Mouse (Mus musculus): ENCODE results near the gene Chrne. TPM values are rescaled to one million over a fixed set of nuclear protein-coding genes. Genes with fewer than 3 reads are reported as not detected.

The Chrne gene
- polyA plus RNA-seq, 1 experiment = 0.10 TPM

DNA sequence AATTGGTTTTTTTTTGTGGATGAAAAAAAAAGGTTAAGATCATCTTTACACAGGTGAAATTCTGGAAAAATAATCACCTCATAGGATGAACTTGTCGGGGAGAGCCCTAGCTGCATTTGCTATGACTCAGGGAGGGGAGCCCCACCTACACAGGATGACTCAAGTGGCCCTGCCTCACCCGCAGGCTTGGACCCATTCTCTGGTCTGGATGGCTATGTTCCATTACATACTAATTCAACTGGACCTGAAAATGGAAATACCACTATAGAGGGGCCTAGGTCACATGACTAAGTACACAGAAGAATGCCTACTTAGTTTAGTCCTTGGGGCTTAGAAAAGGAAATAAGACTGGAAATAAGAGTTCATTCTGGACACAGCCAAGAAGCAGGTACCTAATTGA, 32.4 kb upstream of the Chrne start:
- WGBS = 28% methylated on average over 2 of the region's 2 CpGs
- TF ChIP-seq POLR2A (IDR thresholded peaks at IDR 0.05; ENCODE audit: borderline replicate concordance, insufficient read depth, low read length) (no peak), CTCF (IDR thresholded peaks at IDR 0.05; ENCODE audit: borderline replicate concordance, insufficient read depth, low read depth, low read length) (no peak)
- no peaks in the 10 kb centered on the region for H3K27me3 ChIP-seq (ENCODE audit: control insufficient read depth, insufficient read depth, low read length)
- H3K4me1 ChIP-seq (ENCODE audit: control insufficient read depth, insufficient read depth, low read length) = peaks cover 10% of the 10 kb centered on the region
- H3K27ac ChIP-seq (ENCODE audit: insufficient read depth, low read length) = no peak overlapping the region
- DNase-seq = peak in 1 of 2 experiments; percentile 4
- no peak overlapping the region for H3K4me3 ChIP-seq (replicated peaks; ENCODE audit: insufficient read depth, low read depth, low read length)

DNA sequence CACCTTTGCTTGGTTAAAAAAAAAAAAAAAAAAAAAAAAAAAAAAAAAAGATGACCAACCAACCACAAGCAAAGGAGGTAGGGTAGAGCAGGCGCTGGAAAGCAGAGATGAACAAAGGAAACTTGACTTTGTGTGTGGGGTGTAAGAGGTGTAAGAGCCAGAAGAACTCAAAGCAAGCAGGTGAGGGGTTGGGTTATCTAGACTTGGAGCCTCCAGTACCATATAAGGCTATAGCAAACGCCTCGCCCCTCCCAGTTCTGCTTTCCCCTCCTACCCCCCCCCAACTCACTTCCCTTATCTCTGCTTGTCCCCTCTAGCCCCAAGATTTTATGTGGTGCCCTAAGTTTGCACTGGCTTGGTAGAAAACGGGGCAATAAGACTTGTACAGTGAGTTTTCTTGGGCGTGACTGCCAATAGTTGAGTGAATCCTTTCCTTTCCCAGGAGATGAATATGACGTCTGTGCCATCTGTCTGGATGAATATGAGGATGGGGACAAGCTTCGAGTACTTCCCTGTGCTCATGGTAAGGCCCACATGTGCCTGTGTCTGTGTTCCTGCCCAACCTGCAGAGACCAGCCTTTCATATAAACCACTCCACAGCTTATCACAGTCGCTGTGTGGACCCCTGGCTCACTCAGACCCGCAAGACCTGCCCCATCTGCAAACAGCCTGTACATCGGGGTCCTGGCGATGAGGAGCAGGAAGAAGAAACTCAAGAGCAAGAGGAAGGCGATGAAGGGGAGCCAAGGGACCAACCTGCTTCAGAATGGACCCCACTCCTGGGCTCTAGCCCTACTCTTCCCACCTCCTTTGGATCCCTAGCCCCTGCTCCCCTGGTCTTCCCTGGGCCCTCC, 31.5 kb upstream of the Chrne start:
- peak in 1 of 2 experiments; percentile 15 for DNase-seq
- 61% methylated on average over 12 of the region's 12 CpGs for WGBS
- TF ChIP-seq CTCF (IDR thresholded peaks at IDR 0.05; ENCODE audit: borderline replicate concordance, insufficient read depth, low read depth, low read length) (no peak), POLR2A (IDR thresholded peaks at IDR 0.05; ENCODE audit: borderline replicate concordance, insufficient read depth, low read length) (no peak)
- peaks cover 13% of the 10 kb centered on the region for H3K4me1 ChIP-seq (ENCODE audit: control insufficient read depth, insufficient read depth, low read length)
- H3K4me3 ChIP-seq (replicated peaks; ENCODE audit: insufficient read depth, low read depth, low read length) = no peak overlapping the region
- no peaks in the 10 kb centered on the region for H3K27me3 ChIP-seq (ENCODE audit: control insufficient read depth, insufficient read depth, low read length)
- H3K27ac ChIP-seq (ENCODE audit: insufficient read depth, low read length) = no peak overlapping the region

DNA sequence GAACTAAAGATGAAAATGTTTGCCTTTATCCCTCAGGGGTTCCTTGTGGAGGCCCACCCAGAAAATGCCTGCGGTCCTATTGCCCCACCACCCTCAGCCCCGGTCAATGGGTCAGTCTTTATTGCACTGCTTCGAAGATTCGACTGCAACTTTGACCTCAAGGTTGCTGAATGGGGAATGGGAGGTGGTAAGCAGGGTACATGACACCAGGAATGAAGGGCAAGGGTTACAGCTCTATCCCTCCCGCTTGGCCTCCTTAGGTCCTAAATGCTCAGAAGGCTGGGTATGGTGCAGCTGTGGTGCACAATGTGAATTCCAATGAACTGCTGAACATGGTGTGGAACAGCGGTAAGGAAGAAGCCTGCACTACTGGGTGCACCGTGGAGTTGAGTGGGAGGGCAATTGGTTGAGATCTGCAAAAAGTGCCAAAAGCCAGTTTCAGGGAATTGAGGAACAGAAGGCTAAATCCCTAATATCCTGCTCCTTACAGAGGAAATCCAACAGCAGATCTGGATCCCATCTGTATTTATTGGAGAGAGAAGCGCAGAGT, 30.2 kb upstream of the Chrne start:
- H3K4me3 ChIP-seq (replicated peaks; ENCODE audit: insufficient read depth, low read depth, low read length) = no peak overlapping the region
- peak in 1 of 2 experiments; percentile 10 for DNase-seq
- H3K4me1 ChIP-seq (ENCODE audit: control insufficient read depth, insufficient read depth, low read length) = peaks cover 18% of the 10 kb centered on the region

DNA sequence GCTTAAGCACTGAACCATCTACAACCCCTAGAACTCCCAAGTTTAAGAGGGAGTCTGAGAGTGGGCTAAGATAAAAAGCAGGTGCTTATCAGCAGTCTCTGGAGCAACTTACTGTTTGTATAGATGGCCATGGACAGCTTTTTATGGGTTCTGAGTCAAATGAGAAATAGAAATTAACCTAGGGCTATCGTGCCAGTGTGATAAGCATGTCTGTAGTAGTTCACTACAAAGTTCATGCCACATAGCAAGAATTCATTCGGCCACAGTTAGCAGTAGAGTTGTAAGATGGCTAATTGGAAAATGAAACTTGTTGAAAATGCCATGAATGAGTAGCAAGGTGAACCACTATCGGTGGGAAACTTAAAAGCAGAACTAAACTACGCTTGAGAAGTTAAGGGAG, 29.5 kb upstream of the Chrne start:
- DNase-seq = no peak
- Histone ChIP-seq H3K27ac (ENCODE audit: insufficient read depth, low read length) (no peak overlapping the region), H3K4me3 (replicated peaks; ENCODE audit: insufficient read depth, low read depth, low read length) (no peak overlapping the region), H3K4me1 (ENCODE audit: control insufficient read depth, insufficient read depth, low read length) (peaks cover 18% of the 10 kb centered on the region), H3K27me3 (ENCODE audit: control insufficient read depth, insufficient read depth, low read length) (no peaks in the 10 kb centered on the region)
- 78% methylated on average over 4 of the region's 4 CpGs for WGBS
- TF ChIP-seq POLR2A (IDR thresholded peaks at IDR 0.05; ENCODE audit: borderline replicate concordance, insufficient read depth, low read length) (no peak), CTCF (IDR thresholded peaks at IDR 0.05; ENCODE audit: borderline replicate concordance, insufficient read depth, low read depth, low read length) (no peak)

More for the DNA sequence above, 30.2 kb upstream of the Chrne start:
- Histone ChIP-seq H3K27me3 (ENCODE audit: control insufficient read depth, insufficient read depth, low read length) (no peaks in the 10 kb centered on the region), H3K27ac (ENCODE audit: insufficient read depth, low read length) (no peak overlapping the region)
- no peak for TF ChIP-seq POLR2A (IDR thresholded peaks at IDR 0.05; ENCODE audit: borderline replicate concordance, insufficient read depth, low read length)
- TF ChIP-seq CTCF (IDR thresholded peaks at IDR 0.05; ENCODE audit: borderline replicate concordance, insufficient read depth, low read depth, low read length) = no peak
- 85% methylated on average over 8 of the region's 8 CpGs for WGBS

DNA sequence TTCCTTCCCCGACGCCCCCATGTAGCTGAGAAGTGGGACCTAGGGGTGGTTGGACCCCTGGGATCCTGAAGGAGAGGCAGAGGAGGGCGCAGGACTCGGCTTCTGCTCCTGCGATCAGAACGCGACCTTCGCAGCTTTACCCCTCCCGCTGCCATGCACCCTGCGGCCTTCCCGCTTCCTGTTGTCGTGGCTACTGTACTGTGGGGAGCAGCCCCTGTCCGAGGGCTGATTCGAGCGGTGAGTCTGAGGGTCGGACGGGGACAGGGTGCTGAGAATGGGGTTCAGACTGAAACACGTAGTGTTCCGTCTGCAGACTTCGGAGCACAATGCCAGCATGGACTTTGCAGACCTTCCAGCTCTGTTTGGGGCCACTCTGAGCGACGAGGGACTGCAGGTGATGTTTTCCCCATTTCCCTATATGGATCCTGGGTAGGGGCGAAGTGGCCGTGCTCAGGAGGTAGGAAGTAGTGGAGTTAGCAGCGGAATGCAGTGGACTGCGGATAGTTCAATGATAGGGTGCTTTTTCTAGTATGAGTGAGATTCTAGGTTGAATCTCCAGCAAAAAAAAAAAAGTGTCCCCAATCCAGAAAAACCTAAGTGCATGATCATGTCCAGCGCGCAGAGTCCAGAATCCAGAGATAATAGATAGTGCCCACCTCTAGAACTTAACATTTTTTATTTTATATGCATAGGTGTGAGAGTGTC, 28.9 kb upstream of the Chrne start:
- DNase-seq = peak; percentile 42 to 53
- Histone ChIP-seq H3K27ac (ENCODE audit: insufficient read depth, low read length) (peak overlapping the region; percentile 96), H3K4me1 (ENCODE audit: control insufficient read depth, insufficient read depth, low read length) (peaks cover 18% of the 10 kb centered on the region), H3K4me3 (replicated peaks; ENCODE audit: insufficient read depth, low read depth, low read length) (peak overlapping the region; percentile 97), H3K27me3 (ENCODE audit: control insufficient read depth, insufficient read depth, low read length) (no peaks in the 10 kb centered on the region)
- 4% methylated on average over 28 of the region's 28 CpGs for WGBS
- TF ChIP-seq POLR2A (IDR thresholded peaks at IDR 0.05; ENCODE audit: borderline replicate concordance, insufficient read depth, low read length) (no peak), CTCF (IDR thresholded peaks at IDR 0.05; ENCODE audit: borderline replicate concordance, insufficient read depth, low read depth, low read length) (no peak)

DNA sequence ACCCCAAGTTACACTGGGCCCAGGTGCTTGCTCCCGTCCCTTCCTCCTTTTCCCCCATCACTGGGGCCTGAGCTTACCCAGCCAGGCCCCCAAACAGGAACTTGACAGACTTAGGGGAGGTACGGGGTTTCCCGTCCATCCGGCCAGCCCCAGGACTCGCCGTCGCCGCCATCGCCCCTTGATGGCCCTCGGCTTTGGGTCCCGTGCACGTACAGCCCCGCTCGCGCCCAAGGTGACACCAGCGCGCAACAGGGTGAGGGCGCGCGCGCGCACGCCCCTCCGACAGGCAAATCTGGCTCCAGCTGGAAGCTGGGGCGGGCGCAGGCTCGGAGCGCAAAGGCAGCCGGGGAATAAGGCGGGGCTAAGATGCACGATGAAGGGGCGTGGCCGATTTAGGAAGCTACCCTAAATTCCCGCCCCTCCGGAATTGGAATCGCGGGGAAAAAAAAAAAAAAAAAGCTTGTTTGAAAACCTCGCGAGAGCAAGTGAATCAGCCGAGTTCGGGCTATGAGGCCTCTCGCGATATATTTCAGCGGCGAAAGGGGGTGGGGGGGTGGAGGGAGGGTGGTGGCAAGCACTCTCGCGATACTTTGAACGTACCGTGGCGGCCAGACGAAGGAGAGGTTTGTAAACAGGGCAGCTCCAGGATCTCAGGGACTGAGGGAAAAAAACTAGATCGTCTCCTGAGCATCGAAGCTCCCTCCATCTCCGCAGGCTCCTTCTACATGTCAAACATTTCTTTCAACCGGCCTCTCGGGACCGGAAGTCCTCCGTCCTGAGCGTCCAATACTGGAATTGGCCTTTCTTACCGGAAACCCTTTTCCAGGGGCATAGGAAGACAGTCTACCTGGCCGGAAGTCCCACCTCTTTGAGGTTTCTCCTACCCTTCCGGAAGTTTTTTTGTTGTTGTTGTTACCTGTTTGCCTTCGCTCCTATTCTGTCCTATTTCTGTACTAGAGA, 28.0 kb upstream of the Chrne start, which contains the start of the genes Rnf167 and Slc25a11:
Gene Rnf167 (plus strand): TSS at position 545 of the 960 bp plus-strand sequence.
Gene Slc25a11 (minus strand): TSS at position 789 of the 960 bp plus-strand sequence.
- TF ChIP-seq CTCF (IDR thresholded peaks at IDR 0.05; ENCODE audit: borderline replicate concordance, insufficient read depth, low read depth, low read length) (no peak), POLR2A (IDR thresholded peaks at IDR 0.05; ENCODE audit: borderline replicate concordance, insufficient read depth, low read length) (peak; percentile 78)
- Histone ChIP-seq H3K4me1 (ENCODE audit: control insufficient read depth, insufficient read depth, low read length) (peaks cover 15% of the 10 kb centered on the region), H3K27me3 (ENCODE audit: control insufficient read depth, insufficient read depth, low read length) (no peaks in the 10 kb centered on the region), H3K27ac (ENCODE audit: insufficient read depth, low read length) (peak within 1 kb of the TSS; percentile 96), H3K4me3 (replicated peaks; ENCODE audit: insufficient read depth, low read depth, low read length) (peak within 1 kb of the TSS; percentile 97)
- peak; percentile 96 to 98 for DNase-seq
- WGBS = 1% methylated on average over 63 of the region's 63 CpGs

DNA sequence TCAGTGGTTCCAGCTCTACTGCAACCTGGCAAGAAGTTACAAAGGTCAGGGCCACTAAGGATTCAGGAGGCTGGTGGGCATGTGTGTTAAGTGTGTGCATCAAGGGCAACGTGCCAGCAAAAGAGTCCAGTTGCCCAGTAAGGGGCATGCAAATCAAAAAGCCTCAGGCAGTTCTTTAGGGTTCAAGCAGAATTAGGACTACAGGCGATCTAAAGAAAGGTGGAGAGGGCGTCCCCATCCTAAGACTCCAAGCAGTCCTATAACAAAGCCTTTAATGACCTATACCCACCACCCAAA, 27.2 kb upstream of the Chrne start:
- Histone ChIP-seq H3K27ac (ENCODE audit: insufficient read depth, low read length) (peak overlapping the region; percentile 88), H3K4me1 (ENCODE audit: control insufficient read depth, insufficient read depth, low read length) (peaks cover 15% of the 10 kb centered on the region), H3K27me3 (ENCODE audit: control insufficient read depth, insufficient read depth, low read length) (no peaks in the 10 kb centered on the region), H3K4me3 (replicated peaks; ENCODE audit: insufficient read depth, low read depth, low read length) (peak overlapping the region; percentile 68)
- no peak for TF ChIP-seq CTCF (IDR thresholded peaks at IDR 0.05; ENCODE audit: borderline replicate concordance, insufficient read depth, low read depth, low read length)
- no peak for TF ChIP-seq POLR2A (IDR thresholded peaks at IDR 0.05; ENCODE audit: borderline replicate concordance, insufficient read depth, low read length)
- 6% methylated on average over 3 of the region's 3 CpGs for WGBS
- DNase-seq = peak in 1 of 2 experiments; percentile 50

Measured in cerebellum, adult 2 months (tissue).